Comparison of ENCODE assay signal across 8 mouse cellular contexts in genomic region chr7:28376011-28376771, GRCm38 (mm10). TPM values are rescaled to one million over a fixed set of nuclear protein-coding genes. Genes with fewer than 3 reads are reported as not detected.
DNase-seq lines count a peak whose midpoint lies in the region; ATAC-seq and TF ChIP-seq lines count a peak whose summit lies in the region.

No protein-coding gene starts in this region.

- H3K4me1 ChIP-seq in cortical plate, adult 2 months (ENCODE audit: control insufficient read depth, insufficient read depth, low read length): no peaks in the 10 kb centered on the region; the same call in 1 of the 2 replicates
- peaks cover 28% of the 10 kb centered on the region for H3K4me1 ChIP-seq in kidney, embryonic 14.5 days (ENCODE audit: control insufficient read depth, insufficient read depth, low read length)
- H3K4me1 ChIP-seq in spleen, adult 2 months (ENCODE audit: control insufficient read depth, insufficient read depth, insufficient read length): peaks cover 9% of the 10 kb centered on the region

- whole genome bisulfite sequencing in kidney, embryonic 14.5 days: 2% methylated on average over 30 of the region's 30 CpGs
- 6% methylated on average over 30 of the region's 30 CpGs for WGBS in spleen, adult 2 months

- H3K27ac ChIP-seq in cortical plate, adult 2 months (ENCODE audit: insufficient read depth, low read length): peak overlapping the region; percentile 86
- H3K27ac ChIP-seq in kidney, embryonic 14.5 days (ENCODE audit: low read depth, low read length): peak overlapping the region; percentile 98
- H3K27ac ChIP-seq in spleen, adult 2 months (ENCODE audit: insufficient read depth, low read length): peak overlapping the region; percentile 91

- H3K9me3 ChIP-seq in kidney, embryonic 14.5 days (ENCODE audit: control insufficient read depth, low read length): no peaks in the 10 kb centered on the region

- ATAC-seq in kidney, embryonic 14.5 days (ENCODE audit: low FRiP score, low TSS enrichment): no peak

- peak overlapping the region; percentile 68 for H3K9ac ChIP-seq in kidney, embryonic 14.5 days (ENCODE audit: low read depth, low read length)

- no peak for TF ChIP-seq CTCF in cortical plate, adult 2 months (IDR thresholded peaks at IDR 0.05; ENCODE audit: extremely low read depth, insufficient read depth, low read length)
- no peak for TF ChIP-seq CTCF in spleen, adult 2 months (IDR thresholded peaks at IDR 0.05; ENCODE audit: extremely low read depth, insufficient read depth, insufficient read length, insufficient replicate concordance)

- 0 out of 2 replicates have a peak, but pooled peaks have one; percentile 39 for TF ChIP-seq POLR2A in cortical plate, adult 2 months (IDR thresholded peaks at IDR 0.05; ENCODE audit: extremely low read depth, insufficient read depth, low read length)
- peak; percentile 86 for TF ChIP-seq POLR2A in spleen, adult 2 months (IDR thresholded peaks at IDR 0.05; ENCODE audit: low read depth, low read length)

- peak overlapping the region; percentile 77 for H3K4me2 ChIP-seq in kidney, embryonic 14.5 days (replicated peaks; ENCODE audit: low read depth, low read length)

- DNase-seq in ES-CJ7 (ENCODE audit: low read depth, low spot score): peak; percentile 87
- peak; percentile 90 to 94 for DNase-seq in heart, adult 9 months (ENCODE audit: low spot score in 2 of 2)
- DNase-seq in lung, postnatal 25 days (ENCODE audit: low spot score): peak; percentile 96
- peak; percentile 80 to 81 for DNase-seq in spleen, adult 2 months (ENCODE audit: low read depth in 1 of 2, low spot score in 2 of 2)
- no peak for DNase-seq in cerebellum, postnatal 4 days (ENCODE audit: low spot score in 2 of 2)
- no peak for DNase-seq in layer of hippocampus, adult 8-10 months (ENCODE audit: low spot score in 2 of 2)

- no peaks in the 10 kb centered on the region for H3K27me3 ChIP-seq in kidney, embryonic 14.5 days (ENCODE audit: control insufficient read depth, insufficient read depth, low read length)
- no peaks in the 10 kb centered on the region for H3K27me3 ChIP-seq in spleen, adult 2 months (ENCODE audit: control insufficient read depth, insufficient read depth, low read length)

- peak overlapping the region; percentile 22 for H3K4me3 ChIP-seq in cortical plate, adult 2 months (ENCODE audit: insufficient read depth, low read length)
- H3K4me3 ChIP-seq in kidney, embryonic 14.5 days (ENCODE audit: low read length): peak overlapping the region; percentile 37
- H3K4me3 ChIP-seq in spleen, adult 2 months (ENCODE audit: extremely low read depth, insufficient read depth, insufficient read length): peak overlapping the region; percentile 45

- H3K36me3 ChIP-seq in kidney, embryonic 14.5 days (ENCODE audit: control insufficient read depth, insufficient read depth, low read length): peaks cover 7% of the 10 kb centered on the region; the same call in 1 of the 2 replicates
- peaks cover 16% of the 10 kb centered on the region for H3K36me3 ChIP-seq in spleen, adult 2 months (ENCODE audit: control insufficient read depth, insufficient read depth, low read length)

RNA-seq across cellular contexts. Expression of gene Plekhg2, which starts 3.8 kb away (rescaled TPM):
- 3.5 and 4.2 TPM in 2 replicates for polyA plus RNA-seq in cortical plate, adult 2 months (2012; rRNA removed)
- polyA plus RNA-seq in kidney, embryonic 14.5 days (2014; fragmentation: Nextera tagmentation; extraction: Ambion mirVana): 52.4 and 70.8 TPM in 2 replicates
- 64.0 and 66.4 TPM in 2 replicates for polyA plus RNA-seq in spleen, adult 2 months (2012; rRNA removed)
- total RNA-seq in layer of hippocampus, adult 8-10 months (2022): 1 to 10 TPM; 5.8 to 7.8 (median 6.5) TPM

RNA-seq across cellular contexts. Expression of gene Zfp36, which starts 3.9 kb away (rescaled TPM):
- polyA plus RNA-seq in cortical plate, adult 2 months (2012; rRNA removed): 3.6 and 3.8 TPM in 2 replicates
- polyA plus RNA-seq in kidney, embryonic 14.5 days (2014; fragmentation: Nextera tagmentation; extraction: Ambion mirVana): 8.3 and 10.7 TPM in 2 replicates
- polyA plus RNA-seq in spleen, adult 2 months (2012; rRNA removed): 106 and 138 TPM in 2 replicates
- total RNA-seq in layer of hippocampus, adult 8-10 months (2022): 1 to 10 TPM; 1.8 to 7.9 (median 5.0) TPM

RNA-seq across cellular contexts. Expression of gene Med29, which starts 16.3 kb away (rescaled TPM):
- polyA plus RNA-seq in cortical plate, adult 2 months (2012; rRNA removed): 38.6 and 42.6 TPM in 2 replicates
- 54.5 and 68.8 TPM in 2 replicates for polyA plus RNA-seq in kidney, embryonic 14.5 days (2014; fragmentation: Nextera tagmentation; extraction: Ambion mirVana)
- polyA plus RNA-seq in spleen, adult 2 months (2012; rRNA removed): 26.6 and 31.5 TPM in 2 replicates
- total RNA-seq in layer of hippocampus, adult 8-10 months (2022): 10 to 100 TPM; 16.0 to 20.2 (median 17.1) TPM

RNA-seq across cellular contexts. Expression of gene Paf1, which starts 16.6 kb away (rescaled TPM):
- 101 and 108 TPM in 2 replicates for polyA plus RNA-seq in cortical plate, adult 2 months (2012; rRNA removed)
- 68.4 and 82.1 TPM in 2 replicates for polyA plus RNA-seq in kidney, embryonic 14.5 days (2014; fragmentation: Nextera tagmentation; extraction: Ambion mirVana)
- polyA plus RNA-seq in spleen, adult 2 months (2012; rRNA removed): 85.1 and 88.6 TPM in 2 replicates
- 10 to 100 TPM; 72.9 to 77.5 (median 75.4) TPM for total RNA-seq in layer of hippocampus, adult 8-10 months (2022)

RNA-seq across cellular contexts. Expression of gene Rps16, which starts 25.7 kb away (rescaled TPM):
- polyA plus RNA-seq in cortical plate, adult 2 months (2012; rRNA removed): 648 and 653 TPM in 2 replicates
- polyA plus RNA-seq in kidney, embryonic 14.5 days (2014; fragmentation: Nextera tagmentation; extraction: Ambion mirVana): 1,287 and 1,567 TPM in 2 replicates
- 1,505 and 1,761 TPM in 2 replicates for polyA plus RNA-seq in spleen, adult 2 months (2012; rRNA removed)
- 100 to 1,000 TPM; 531 to 646 (median 582) TPM for total RNA-seq in layer of hippocampus, adult 8-10 months (2022)

Comparison
In these comparisons a context has a peak if more than half of its experiments do, and no peak if none do; other contexts are left out.
1. DNase-seq: peak in ES-CJ7 (single experiment), heart, adult 9 months (2 of 2), lung, postnatal 25 days (single experiment) and spleen, adult 2 months (2 of 2); none in cerebellum, postnatal 4 days (0 of 2) and layer of hippocampus, adult 8-10 months (0 of 2).
2. RNA of gene Plekhg2, which starts 3.8 kb away (polyA plus RNA-seq): 52.4 to 70.8 TPM in kidney, embryonic 14.5 days and 64.0 to 66.4 TPM in spleen, adult 2 months; 3.5 to 4.2 TPM in cortical plate, adult 2 months; every median in the first group is over 10 times any median in the second.
3. Peak in every context shown above with its lines, with median percentiles within 50 percentile points of each other: H3K27ac ChIP-seq and H3K4me3 ChIP-seq.